Mouse (Mus musculus): ENCODE results near the gene Morn3. TPM values are rescaled to one million over a fixed set of nuclear protein-coding genes. Genes with fewer than 3 reads are reported as not detected.
A peak's percentile ranks its signal among the peaks of the same experiment; 100 is the strongest.

The Morn3 gene
- total and polyA plus RNA-seq, 2 experiments from 2014 or later, result 0.64 TPM; not detected in 1

DNA sequence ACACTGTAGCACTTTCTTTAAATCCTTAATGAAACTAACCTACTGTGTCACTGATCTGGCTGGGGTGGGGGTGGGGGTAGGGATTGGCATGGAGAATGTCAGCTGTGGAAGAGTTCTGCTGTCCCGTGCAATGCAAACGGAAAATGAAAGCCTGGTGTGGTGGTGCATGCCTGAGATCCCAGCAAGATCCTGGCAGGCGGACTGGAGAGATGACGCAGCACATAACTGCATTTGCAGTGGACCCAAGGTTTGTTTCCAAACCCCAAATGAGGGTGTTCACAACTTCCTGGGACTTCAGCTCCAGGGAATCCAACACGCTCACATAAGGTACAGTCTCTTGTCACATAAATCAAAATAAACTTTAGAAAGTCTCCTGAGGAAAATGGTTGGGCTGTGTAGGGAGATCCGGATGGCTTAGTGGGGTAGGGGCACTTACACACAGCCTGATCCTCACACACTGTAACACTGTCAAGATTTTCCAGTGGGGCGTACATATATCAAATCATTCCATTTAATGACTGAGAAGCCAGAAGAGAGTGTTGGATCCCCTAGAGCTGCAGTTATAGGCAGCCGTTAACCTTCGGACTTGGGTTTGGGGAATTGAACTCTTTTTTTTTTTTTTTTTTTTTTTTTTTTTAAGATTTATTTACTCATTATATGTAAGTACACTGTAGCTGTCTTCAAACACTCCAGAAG is 14.0 kb upstream of the Morn3 start:
- H3K4me3 ChIP-seq (ENCODE audit: low read length), result no peak overlapping the region
- DNase-seq (ENCODE audit: low spot score), result no peak
- H3K27ac ChIP-seq, result no peak overlapping the region
- H3K9ac ChIP-seq (replicated peaks; ENCODE audit: low read length), result no peak overlapping the region
- no peaks in the 10 kb centered on the region for H3K9me3 ChIP-seq (ENCODE audit: low read length)
- 75% methylated on average over 9 of the region's 9 CpGs for WGBS
- no peak for ATAC-seq
- no peaks in the 10 kb centered on the region for H3K27me3 ChIP-seq (ENCODE audit: insufficient read depth, low read length)
- H3K4me1 ChIP-seq (ENCODE audit: insufficient read depth, low read length), result no peaks in the 10 kb centered on the region
- H3K4me2 ChIP-seq (ENCODE audit: low read depth, low read length), result no peak overlapping the region
- H3K36me3 ChIP-seq (ENCODE audit: insufficient read depth, low read length), result no peaks in the 10 kb centered on the region
- no peak for TF ChIP-seq CTCF (IDR thresholded peaks at IDR 0.05; ENCODE audit: low read depth)

DNA sequence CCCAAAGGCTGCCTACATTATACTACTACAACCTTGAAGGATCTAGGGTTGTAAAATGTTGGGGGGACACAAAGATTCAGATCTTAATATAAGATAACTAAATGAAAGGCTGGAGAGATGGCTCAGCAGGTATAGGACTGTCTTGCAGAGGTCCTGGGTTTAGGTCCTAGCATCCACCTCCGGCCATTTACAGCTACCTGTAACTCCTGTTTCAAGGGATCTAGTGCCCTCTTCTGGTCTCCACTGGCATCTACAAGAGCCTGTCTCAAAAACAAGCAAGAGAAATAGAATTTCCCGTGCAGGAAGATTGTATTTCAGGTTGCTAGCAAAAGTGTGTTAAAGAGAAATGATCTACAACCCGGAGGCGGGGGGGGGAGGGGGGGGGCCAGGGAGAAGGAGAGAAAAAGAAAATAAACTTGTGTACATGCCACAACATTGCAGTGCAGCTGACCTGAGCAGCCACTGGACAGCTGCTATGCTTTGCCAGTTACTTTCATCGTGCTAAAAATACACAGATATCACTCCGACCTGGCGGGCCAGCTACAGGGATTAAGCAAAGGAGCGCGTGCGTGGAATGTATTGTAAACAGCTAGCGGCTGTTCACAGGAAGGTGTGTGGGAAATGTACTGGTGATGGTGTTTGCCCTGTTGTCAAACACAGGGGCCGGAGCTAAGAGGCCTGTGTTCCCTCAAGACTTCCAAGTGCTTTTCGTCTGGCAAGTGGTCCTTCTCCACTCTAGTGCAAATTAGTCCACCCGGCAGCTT is 13.1 kb upstream of the Morn3 start:
- no peak overlapping the region for H3K4me2 ChIP-seq (ENCODE audit: low read depth, low read length)
- H3K4me3 ChIP-seq (ENCODE audit: low read length), result no peak overlapping the region
- H3K27me3 ChIP-seq (ENCODE audit: insufficient read depth, low read length), result no peaks in the 10 kb centered on the region
- no peaks in the 10 kb centered on the region for H3K4me1 ChIP-seq (ENCODE audit: insufficient read depth, low read length)
- H3K9ac ChIP-seq (replicated peaks; ENCODE audit: low read length), result no peak overlapping the region
- H3K36me3 ChIP-seq (ENCODE audit: insufficient read depth, low read length), result no peaks in the 10 kb centered on the region
- peak; percentile 58 for DNase-seq (ENCODE audit: low spot score)
- H3K9me3 ChIP-seq (ENCODE audit: low read length), result no peaks in the 10 kb centered on the region
- 40% methylated on average over 14 of the region's 14 CpGs for WGBS
- H3K27ac ChIP-seq, result no peak overlapping the region
- ATAC-seq, result no peak
- peak; percentile 65 for TF ChIP-seq CTCF (IDR thresholded peaks at IDR 0.05; ENCODE audit: low read depth)

DNA sequence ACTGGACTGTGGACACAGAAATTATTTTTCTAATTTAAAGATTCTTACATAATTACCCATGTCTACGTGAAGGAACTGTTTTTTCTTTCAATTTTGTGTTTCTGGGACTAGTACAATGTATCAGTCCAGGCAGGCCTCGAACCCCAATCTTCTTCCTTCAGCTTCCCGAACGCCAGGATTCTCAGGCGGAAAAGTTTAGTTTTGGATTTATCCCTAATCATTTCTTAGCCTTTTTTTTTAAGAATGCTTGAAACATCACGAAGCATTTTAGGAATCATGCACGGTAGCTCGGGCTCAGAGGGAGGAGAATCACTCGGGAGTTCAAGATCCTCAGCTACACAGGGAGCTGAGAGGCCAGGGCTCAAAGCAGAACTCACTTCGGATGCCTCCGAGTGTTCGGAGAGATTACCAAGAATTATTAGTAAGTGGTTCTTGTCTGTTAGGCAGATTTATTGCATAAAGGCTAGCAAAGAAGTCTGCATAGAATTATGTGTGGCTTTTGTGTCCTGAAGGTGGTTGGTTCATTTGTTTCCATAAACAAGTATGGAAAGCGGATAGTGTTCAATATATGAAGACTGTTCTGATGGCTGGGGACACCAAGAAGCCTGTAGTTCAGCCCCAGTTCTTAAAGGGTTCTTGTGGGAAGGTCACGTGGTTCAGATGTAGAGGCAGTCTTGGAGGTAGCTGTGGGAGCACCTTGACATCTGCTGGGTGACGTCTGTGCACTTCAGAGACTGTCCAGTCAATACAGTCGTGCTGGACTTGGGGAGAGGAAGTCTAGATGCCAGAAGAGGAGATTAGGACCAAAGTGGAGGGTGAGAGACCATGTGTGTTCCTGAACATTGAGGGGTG is 11.7 kb upstream of the Morn3 start:
- 45% methylated on average over 16 of the region's 16 CpGs for WGBS
- Histone ChIP-seq H3K4me2 (ENCODE audit: low read depth, low read length) (peak overlapping the region; percentile 55), H3K9me3 (ENCODE audit: low read length) (no peaks in the 10 kb centered on the region), H3K9ac (replicated peaks; ENCODE audit: low read length) (peak overlapping the region; percentile 40), H3K27me3 (ENCODE audit: insufficient read depth, low read length) (no peaks in the 10 kb centered on the region), H3K36me3 (ENCODE audit: insufficient read depth, low read length) (no peaks in the 10 kb centered on the region), H3K27ac (peak overlapping the region; percentile 62; the same call in 1 of the 2 replicates), H3K4me3 (ENCODE audit: low read length) (peak overlapping the region; percentile 36), H3K4me1 (ENCODE audit: insufficient read depth, low read length) (no peaks in the 10 kb centered on the region)
- no peak for TF ChIP-seq CTCF (IDR thresholded peaks at IDR 0.05; ENCODE audit: low read depth)
- DNase-seq (ENCODE audit: low spot score) (no peak), ATAC-seq (no peak)

DNA sequence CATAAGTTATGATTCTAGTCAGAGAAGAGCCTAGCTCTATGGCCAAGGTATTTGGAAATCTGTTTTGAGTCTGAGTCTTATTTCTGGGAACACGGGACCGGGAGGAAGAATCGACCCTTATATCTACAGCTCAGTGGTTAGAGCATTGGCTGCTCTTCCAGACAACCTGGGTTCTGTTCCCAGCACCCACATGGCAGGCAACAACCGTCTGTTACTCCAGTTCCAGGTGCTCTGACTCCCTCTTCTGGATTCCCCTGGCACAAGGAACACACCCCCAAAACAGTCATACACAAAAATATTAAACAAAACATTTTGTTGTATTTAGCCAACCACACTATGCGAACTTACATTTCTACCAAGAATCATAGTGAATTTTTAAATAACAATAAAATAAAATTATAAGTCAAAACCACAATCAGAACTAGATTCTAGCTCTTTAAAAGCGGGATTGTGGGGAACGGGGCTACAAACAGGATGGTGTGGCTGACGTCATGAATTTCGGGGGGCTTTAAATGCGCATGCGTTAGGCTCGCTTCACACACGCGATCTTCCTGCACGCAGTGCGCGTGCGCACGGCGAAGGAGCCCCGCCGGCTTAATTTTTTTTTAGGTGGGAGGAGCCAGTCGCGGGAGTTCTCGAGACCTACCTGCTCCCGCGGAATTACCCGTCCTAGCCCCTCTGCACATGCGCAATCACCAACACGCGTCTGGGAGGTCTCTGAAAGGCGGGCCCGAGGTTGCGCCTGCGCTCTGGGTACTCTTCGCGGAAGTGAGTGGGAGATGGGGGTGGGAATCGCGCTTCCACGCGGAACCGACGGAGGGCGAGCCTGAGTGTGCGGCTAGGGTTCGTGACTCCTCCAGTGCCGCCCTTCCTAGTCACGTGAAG is 10.8 kb upstream of the Morn3 start:
- peak overlapping the region; percentile 55 for H3K4me2 ChIP-seq (ENCODE audit: low read depth, low read length)
- H3K27ac ChIP-seq, result peak overlapping the region; percentile 62; the same call in 1 of the 2 replicates
- peak overlapping the region; percentile 40; the same call in 1 of the 2 replicates for H3K9ac ChIP-seq (replicated peaks; ENCODE audit: low read length)
- no peaks in the 10 kb centered on the region for H3K9me3 ChIP-seq (ENCODE audit: low read length)
- peak; percentile 67 for TF ChIP-seq CTCF (IDR thresholded peaks at IDR 0.05; ENCODE audit: low read depth)
- H3K36me3 ChIP-seq (ENCODE audit: insufficient read depth, low read length), result no peaks in the 10 kb centered on the region
- H3K4me3 ChIP-seq (ENCODE audit: low read length), result peak overlapping the region; percentile 36
- peak; percentile 98 for ATAC-seq
- peak; percentile 100 for DNase-seq (ENCODE audit: low spot score)
- no peaks in the 10 kb centered on the region for H3K4me1 ChIP-seq (ENCODE audit: insufficient read depth, low read length)
- H3K27me3 ChIP-seq (ENCODE audit: insufficient read depth, low read length), result no peaks in the 10 kb centered on the region
- WGBS, result 8% methylated on average over 48 of the region's 48 CpGs

DNA sequence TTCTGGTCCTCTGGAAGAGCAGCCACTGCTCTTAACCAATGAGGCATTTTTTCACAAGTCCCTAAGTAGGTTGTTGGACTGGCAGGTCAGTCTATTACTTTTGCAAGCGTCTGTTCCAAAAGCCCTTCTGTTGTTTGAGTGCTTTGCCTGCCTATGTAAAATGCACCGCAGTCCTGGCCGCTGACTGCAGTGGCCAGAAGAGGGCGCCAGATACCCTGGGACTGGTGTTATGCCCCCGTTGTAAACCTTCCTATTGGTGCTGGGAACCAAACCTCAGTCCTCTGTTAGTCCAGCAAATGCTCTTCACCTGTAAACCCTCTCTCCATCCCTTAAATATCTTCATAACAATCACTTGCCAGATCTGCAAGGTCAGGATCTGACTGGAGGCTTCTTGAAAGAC is 4.9 kb upstream of the Morn3 start:
- Histone ChIP-seq H3K9me3 (ENCODE audit: low read length) (no peaks in the 10 kb centered on the region), H3K4me2 (ENCODE audit: low read depth, low read length) (no peak overlapping the region), H3K4me1 (ENCODE audit: insufficient read depth, low read length) (no peaks in the 10 kb centered on the region), H3K27ac (no peak overlapping the region), H3K36me3 (ENCODE audit: insufficient read depth, low read length) (no peaks in the 10 kb centered on the region), H3K27me3 (ENCODE audit: insufficient read depth, low read length) (no peaks in the 10 kb centered on the region), H3K4me3 (ENCODE audit: low read length) (no peak overlapping the region), H3K9ac (replicated peaks; ENCODE audit: low read length) (no peak overlapping the region)
- DNase-seq (ENCODE audit: low spot score) (no peak), ATAC-seq (no peak)
- TF ChIP-seq CTCF (IDR thresholded peaks at IDR 0.05; ENCODE audit: low read depth), result peak; percentile 30
- 82% methylated on average over 5 of the region's 5 CpGs for WGBS

DNA sequence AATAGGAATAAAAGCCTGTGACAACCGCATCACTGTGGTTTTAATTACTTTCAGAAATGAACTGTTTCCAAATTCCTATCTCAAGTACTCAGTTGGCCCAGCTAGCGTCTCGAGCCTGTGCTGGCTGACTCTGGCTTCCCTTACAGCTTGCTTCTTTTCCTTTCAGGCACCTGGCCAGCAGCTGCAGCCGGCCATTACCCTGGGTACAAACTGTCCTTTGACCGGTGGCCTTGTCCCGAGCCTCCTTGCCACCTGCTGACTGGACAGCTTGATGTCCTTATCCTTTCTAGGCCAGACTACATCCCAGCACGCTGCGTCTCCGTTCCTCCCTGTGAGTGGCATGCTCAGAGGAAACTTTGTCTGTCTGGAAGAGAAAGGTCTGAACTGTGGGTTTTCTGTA is 4.1 kb upstream of the Morn3 start:
- ATAC-seq (no peak), DNase-seq (ENCODE audit: low spot score) (no peak)
- no peak overlapping the region for H3K4me2 ChIP-seq (ENCODE audit: low read depth, low read length)
- no peaks in the 10 kb centered on the region for H3K9me3 ChIP-seq (ENCODE audit: low read length)
- WGBS, result 65% methylated on average over 9 of the region's 9 CpGs
- TF ChIP-seq CTCF (IDR thresholded peaks at IDR 0.05; ENCODE audit: low read depth), result no peak
- H3K4me3 ChIP-seq (ENCODE audit: low read length), result no peak overlapping the region
- H3K27me3 ChIP-seq (ENCODE audit: insufficient read depth, low read length), result no peaks in the 10 kb centered on the region
- H3K27ac ChIP-seq, result no peak overlapping the region
- H3K4me1 ChIP-seq (ENCODE audit: insufficient read depth, low read length), result no peaks in the 10 kb centered on the region
- no peaks in the 10 kb centered on the region for H3K36me3 ChIP-seq (ENCODE audit: insufficient read depth, low read length)
- H3K9ac ChIP-seq (replicated peaks; ENCODE audit: low read length), result no peak overlapping the region
